Mouse (Mus musculus) myocyte (in vitro differentiated cells): Measurements from ENCODE around the gene Dr1. TPM values are rescaled to one million over a fixed set of nuclear protein-coding genes. Genes with fewer than 3 reads are reported as not detected.

ENCODE experiments used
- H3K27me3 ChIP-seq: one replicate; pipeline ENCODE4 v1.6.1; 2011; ENCODE audit not compliant: control insufficient read depth, insufficient read depth, insufficient read length
- H3K36me3 ChIP-seq: one replicate; pipeline ENCODE4 v1.6.1; 2011; ENCODE audit not compliant: control insufficient read depth, insufficient read depth
- H3K4me2 ChIP-seq: one replicate; pipeline ENCODE4 v1.6.1; 2011; ENCODE audit warnings: low read depth, control low read depth
- H3K4me3 ChIP-seq: one replicate; pipeline ENCODE4 v1.5.1; 2011; ENCODE audit warnings: mild to moderate bottlenecking, control low read depth, moderate library complexity
- H3K79me2 ChIP-seq: one replicate; pipeline ENCODE4 v1.6.1; 2011; ENCODE audit not compliant: control insufficient read depth, insufficient read depth
- H3ac ChIP-seq: one replicate; pipeline ENCODE4 v1.6.1; 2011; ENCODE audit not compliant: control insufficient read depth, insufficient read length
- CEBPB ChIP-seq: IDR thresholded peaks from 2 replicates; pipeline ENCODE4 v1.6.1; 2011; ENCODE audit warnings: mild to moderate bottlenecking, moderate library complexity; ENCODE audit not compliant: poor library complexity, insufficient read depth, severe bottlenecking
- E2F4 ChIP-seq: IDR thresholded peaks from one replicate; pipeline ENCODE4 v1.6.1; 2011; ENCODE audit warnings: mild to moderate bottlenecking, control low read depth, moderate library complexity; ENCODE audit not compliant: insufficient read depth
- MAX ChIP-seq: IDR thresholded peaks from one replicate; pipeline ENCODE4 v1.6.1; 2011; ENCODE audit warnings: low read depth, mild to moderate bottlenecking, control low read depth
- MYOD1 ChIP-seq, 3 experiments: IDR thresholded peaks; one replicate each; pipeline ENCODE4 v1.6.1; 2011; ENCODE audit warnings: control low read depth in 2 of 3, low read depth in 2 of 3, mild to moderate bottlenecking in 2 of 3, moderate library complexity in 1 of 3; ENCODE audit not compliant: insufficient read length in 2 of 3, control insufficient read depth in 1 of 3
- MYOG ChIP-seq, 3 experiments: IDR thresholded peaks; one replicate each; pipeline ENCODE4 v1.6.1; 2011; ENCODE audit warnings: control low read depth in 2 of 3, low read depth in 2 of 3, mild to moderate bottlenecking in 2 of 3; ENCODE audit not compliant: insufficient read length in 2 of 3, control insufficient read depth in 1 of 3, insufficient read depth in 1 of 3
- POLR2A ChIP-seq: IDR thresholded peaks from one replicate; pipeline ENCODE4 v1.6.1; 2011; ENCODE audit warnings: low read depth, mild to moderate bottlenecking, control low read depth, moderate library complexity; ENCODE audit not compliant: insufficient read length
- POLR2AphosphoS2 ChIP-seq: IDR thresholded peaks from one replicate; pipeline ENCODE4 v1.6.1; 2011; ENCODE audit warnings: low read depth, control low read depth; ENCODE audit not compliant: insufficient read length
- REST ChIP-seq: IDR thresholded peaks from one replicate; pipeline ENCODE4 v1.6.1; 2011; ENCODE audit warnings: mild to moderate bottlenecking, control low read depth, moderate library complexity; ENCODE audit not compliant: insufficient read depth, insufficient read length
- SRF ChIP-seq: IDR thresholded peaks from one replicate; pipeline ENCODE4 v1.6.1; 2011; ENCODE audit warnings: low read depth; ENCODE audit not compliant: control insufficient read depth, insufficient read length
- TCF12 ChIP-seq: IDR thresholded peaks from one replicate; pipeline ENCODE4 v1.6.1; 2011; ENCODE audit warnings: mild to moderate bottlenecking, control low read depth; ENCODE audit not compliant: poor library complexity, insufficient read depth, severe bottlenecking
- TCF3 ChIP-seq: IDR thresholded peaks from one replicate; pipeline ENCODE4 v1.6.1; 2011; ENCODE audit warnings: low read depth, control low read depth; ENCODE audit not compliant: insufficient read length
- USF1 ChIP-seq: IDR thresholded peaks from one replicate; pipeline ENCODE4 v1.6.1; 2011; ENCODE audit warnings: low read depth, mild to moderate bottlenecking, control low read depth, moderate library complexity
- polyA plus RNA-seq: library from polyadenylated mRNA; unstranded; fragments of >200 nt; fragmentation: generic; extraction: Trizol; gene quantifications from one replicate; pipeline ENCODE4 v1.2.1, GENCODE M21; 2012; ENCODE audit warnings: missing spikeins

Gene Dr1
- polyA plus RNA-seq, result 15.1 TPM

DNA sequence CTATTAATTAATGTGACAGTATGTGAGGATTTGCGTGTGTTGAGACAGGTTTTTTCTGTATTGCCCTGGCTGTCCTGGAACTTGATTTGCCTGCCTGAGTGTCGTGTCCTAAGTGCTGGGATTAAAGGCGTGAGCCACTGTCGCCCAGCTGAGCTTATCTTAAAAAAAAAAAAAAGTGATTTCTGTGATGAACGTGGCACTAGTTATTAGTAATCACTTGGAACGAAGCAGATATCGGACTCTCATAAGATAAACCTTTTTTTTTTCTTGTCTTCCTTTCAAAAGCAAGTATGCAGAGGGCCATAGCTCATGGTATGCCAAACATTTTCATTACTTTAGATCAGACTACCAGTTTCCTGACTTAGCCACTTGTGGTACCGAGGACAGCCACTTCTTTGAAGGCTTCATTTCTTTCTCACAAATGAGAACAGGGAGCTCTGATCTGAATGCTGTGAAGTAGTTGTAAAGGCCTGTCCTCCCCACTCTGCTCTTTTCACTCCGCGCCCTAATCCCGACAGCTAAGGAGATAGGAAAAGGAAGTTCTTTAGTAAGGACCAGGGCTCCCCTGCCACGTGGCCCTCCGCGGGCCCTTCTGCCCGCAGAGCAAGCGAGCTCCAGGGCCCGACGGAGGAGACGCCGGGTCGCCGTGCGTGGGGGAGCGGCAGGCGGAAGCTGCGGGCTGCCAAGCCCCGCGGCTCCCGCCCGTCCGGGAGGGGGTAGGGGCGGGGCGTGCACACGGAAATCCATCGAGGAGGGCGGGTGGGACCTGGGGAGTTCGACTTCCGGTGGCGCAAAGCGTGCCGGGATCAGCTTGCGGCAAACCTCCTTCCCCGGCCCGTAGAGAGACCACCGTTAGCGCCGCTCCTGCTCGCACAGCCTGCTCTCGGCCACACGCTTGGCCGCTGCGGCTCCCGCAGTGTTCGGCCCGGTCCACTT is at the start of gene Dr1:
TSS of gene Dr1 (plus strand) at position 771 of the 936 bp plus-strand sequence.
- peak within 1 kb of the TSS; percentile 100 for H3K4me2 ChIP-seq
- no peaks in the 10 kb centered on the region for H3K27me3 ChIP-seq
- H3K36me3 ChIP-seq, result no peaks in the 10 kb centered on the region
- H3ac ChIP-seq, result peak within 1 kb of the TSS; percentile 84
- TF ChIP-seq MAX, result peak; percentile 36
- TF ChIP-seq TCF12, result no peak
- TF ChIP-seq TCF3, result no peak
- no peak for TF ChIP-seq CEBPB
- TF ChIP-seq POLR2AphosphoS2, result peak; percentile 97
- TF ChIP-seq POLR2A, result peak; percentile 94
- no peak for TF ChIP-seq MYOD1 (IDR thresholded peaks at IDR 0.05; ENCODE audit: control insufficient read depth in 1 of 3, insufficient read length in 2 of 3, low read depth in 2 of 3)
- TF ChIP-seq MYOG (IDR thresholded peaks at IDR 0.05; ENCODE audit: control insufficient read depth in 1 of 3, insufficient read depth in 1 of 3, insufficient read length in 2 of 3, low read depth in 2 of 3), result no peak
- no peak for TF ChIP-seq REST
- TF ChIP-seq USF1, result no peak
- TF ChIP-seq SRF, result no peak
- TF ChIP-seq E2F4, result no peak
- H3K4me3 ChIP-seq, result peak within 1 kb of the TSS; percentile 87
- peaks cover 42% of the 10 kb centered on the region for H3K79me2 ChIP-seq

DNA sequence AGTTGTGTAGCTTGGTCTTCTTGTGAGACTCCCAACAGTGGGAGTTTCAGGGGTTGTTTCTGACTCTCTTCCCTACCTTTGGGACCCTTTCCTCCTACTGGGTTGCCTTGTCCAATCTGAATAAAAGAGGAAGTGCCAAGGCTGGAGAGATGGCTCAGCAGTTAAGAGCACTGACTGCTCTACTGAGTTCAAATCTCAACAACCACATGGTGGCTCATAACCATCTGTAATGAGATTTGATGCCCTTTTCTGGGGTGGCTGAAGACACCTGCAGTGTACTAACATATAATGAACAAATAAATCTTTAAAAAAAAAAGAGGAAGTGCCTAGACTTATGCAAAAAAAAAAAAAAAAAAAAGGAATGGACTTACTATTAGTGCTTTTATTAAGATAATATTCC is 44.6 kb upstream of the Dr1 start:
- Histone ChIP-seq H3K36me3 (no peaks in the 10 kb centered on the region), H3K79me2 (no peaks in the 10 kb centered on the region), H3ac (no peak overlapping the region), H3K4me2 (no peak overlapping the region), H3K27me3 (no peaks in the 10 kb centered on the region), H3K4me3 (no peak overlapping the region)
- TF ChIP-seq MAX, result no peak
- TF ChIP-seq REST, result no peak
- no peak for TF ChIP-seq MYOG (IDR thresholded peaks at IDR 0.05; ENCODE audit: control insufficient read depth in 1 of 3, insufficient read depth in 1 of 3, insufficient read length in 2 of 3, low read depth in 2 of 3)
- TF ChIP-seq SRF, result no peak
- no peak for TF ChIP-seq POLR2A
- no peak for TF ChIP-seq E2F4
- no peak for TF ChIP-seq CEBPB
- TF ChIP-seq TCF3, result no peak
- TF ChIP-seq TCF12, result no peak
- TF ChIP-seq USF1, result no peak
- no peak for TF ChIP-seq MYOD1 (IDR thresholded peaks at IDR 0.05; ENCODE audit: control insufficient read depth in 1 of 3, insufficient read length in 2 of 3, low read depth in 2 of 3)
- no peak for TF ChIP-seq POLR2AphosphoS2

DNA sequence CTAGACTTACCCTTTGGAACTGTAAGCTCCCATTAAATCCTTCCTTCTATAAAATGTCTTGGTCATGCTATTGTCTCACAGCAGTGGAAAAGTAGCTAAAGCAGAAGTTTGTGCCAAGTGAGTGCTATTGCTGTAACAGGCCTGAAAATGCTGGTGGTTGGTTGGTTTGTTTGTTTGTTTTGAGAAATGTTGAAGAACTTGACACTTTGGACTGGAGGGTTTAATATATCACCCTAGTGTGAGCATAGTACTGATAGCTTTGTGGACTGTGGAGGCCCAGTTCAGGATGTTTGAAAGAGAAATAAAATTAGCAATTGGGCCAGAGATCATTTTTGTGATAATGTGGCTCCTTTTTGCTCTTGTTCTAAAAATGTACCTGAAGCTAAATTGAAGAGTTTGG is 42.5 kb upstream of the Dr1 start:
- no peak overlapping the region for H3K4me3 ChIP-seq
- no peak overlapping the region for H3K4me2 ChIP-seq
- no peaks in the 10 kb centered on the region for H3K79me2 ChIP-seq
- H3ac ChIP-seq, result no peak overlapping the region
- TF ChIP-seq USF1, result no peak
- TF ChIP-seq E2F4, result no peak
- no peak for TF ChIP-seq MAX
- no peak for TF ChIP-seq POLR2A
- TF ChIP-seq CEBPB, result no peak
- no peak for TF ChIP-seq MYOG (IDR thresholded peaks at IDR 0.05; ENCODE audit: control insufficient read depth in 1 of 3, insufficient read depth in 1 of 3, insufficient read length in 2 of 3, low read depth in 2 of 3)
- no peak for TF ChIP-seq TCF3
- H3K36me3 ChIP-seq, result no peaks in the 10 kb centered on the region
- no peaks in the 10 kb centered on the region for H3K27me3 ChIP-seq

DNA sequence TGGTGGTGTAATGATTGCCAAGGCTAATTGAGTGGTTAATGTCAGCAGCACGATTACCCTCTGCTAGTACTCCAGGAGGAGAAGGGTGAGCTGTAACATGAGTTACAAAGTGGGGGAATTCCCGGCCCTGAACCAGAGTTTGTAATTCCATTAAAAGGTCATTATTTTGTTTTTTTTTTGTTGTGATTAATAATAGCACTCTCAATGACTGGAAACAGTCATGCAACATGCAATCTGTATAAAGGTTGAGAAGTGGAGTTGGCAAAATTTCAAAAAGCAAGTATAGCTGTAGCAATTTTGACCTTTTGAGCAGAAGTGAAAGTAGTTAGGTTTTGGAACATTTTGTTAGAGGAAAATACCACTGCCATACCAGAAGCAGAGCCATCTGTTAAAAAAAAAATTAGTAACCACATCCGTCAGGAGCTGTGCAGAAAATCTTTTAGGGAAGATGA is 22.4 kb upstream of the Dr1 start:
- H3K4me2 ChIP-seq, result peak overlapping the region; percentile 44
- H3K27me3 ChIP-seq, result no peaks in the 10 kb centered on the region
- TF ChIP-seq SRF, result no peak
- no peak for TF ChIP-seq TCF3
- no peak for TF ChIP-seq USF1
- TF ChIP-seq TCF12, result no peak
- no peak for TF ChIP-seq MYOG (IDR thresholded peaks at IDR 0.05; ENCODE audit: control insufficient read depth in 1 of 3, insufficient read depth in 1 of 3, insufficient read length in 2 of 3, low read depth in 2 of 3)
- no peak for TF ChIP-seq MAX
- H3K79me2 ChIP-seq, result no peaks in the 10 kb centered on the region
- no peak overlapping the region for H3K4me3 ChIP-seq
- no peak overlapping the region for H3ac ChIP-seq
- H3K36me3 ChIP-seq, result no peaks in the 10 kb centered on the region
